Mouse (Mus musculus) c-Kit-positive CD71-positive TER-119-positive erythroid progenitor cells, embryonic 14.5 days (primary cell): ENCODE data around the gene Cfap157.

ENCODE experiments used
- DNase-seq: peaks from one replicate; pipeline ENCODE4 v3.0.0-alpha.2; 2013; ENCODE audit warnings: low spot score

Cfap157 gene

DNA sequence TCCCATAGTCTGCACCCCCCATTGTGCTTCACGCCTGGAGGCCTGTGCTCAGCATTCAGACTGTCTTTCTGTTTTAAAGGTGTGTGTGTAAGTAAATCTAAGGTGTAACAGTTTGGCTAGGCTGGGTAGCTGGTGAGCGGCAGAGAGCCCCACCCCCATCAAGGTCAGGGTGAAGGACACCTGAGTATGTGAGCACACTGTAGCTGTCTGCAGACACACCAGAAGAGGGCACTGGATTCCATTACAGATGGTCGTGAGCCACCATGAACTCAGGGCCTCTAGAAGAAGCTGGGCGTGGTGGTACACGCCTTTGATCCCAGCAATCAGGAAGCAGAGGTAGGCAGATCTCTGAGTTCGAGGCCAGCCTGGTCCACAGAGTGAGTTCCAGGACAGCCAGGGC, 2.5 kb downstream of the Cfap157 start:
- DNase-seq = no peak

- no peak for DNase-seq
These were observed 4.5 kb downstream of the Cfap157 start for GRCm38 (mm10) chr2:32779714-32780113.

DNA sequence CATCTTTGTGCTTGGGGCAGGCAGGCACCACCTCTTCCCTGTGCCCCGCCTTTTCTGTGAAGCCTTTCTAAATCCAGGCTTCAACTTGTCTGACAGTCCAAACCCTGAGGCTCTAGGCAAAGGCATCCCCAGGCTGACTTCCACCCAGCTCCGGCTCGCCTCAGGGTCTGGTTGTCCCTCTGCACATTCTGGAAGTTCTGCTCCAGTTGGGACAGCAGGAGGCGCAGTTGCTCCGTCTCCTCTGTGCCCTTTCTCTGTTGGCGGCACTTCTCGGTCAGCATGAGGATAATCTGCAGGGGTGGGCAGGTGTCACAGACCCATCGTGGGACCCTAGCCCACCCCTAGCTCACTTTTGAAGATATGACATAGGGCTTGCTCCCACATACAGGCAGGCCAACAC, 5.1 kb downstream of the Cfap157 start:
- peak; percentile 16 for DNase-seq

- no peak for DNase-seq
These were observed 6.1 kb downstream of the Cfap157 start for GRCm38 (mm10) chr2:32778081-32778480.

DNA sequence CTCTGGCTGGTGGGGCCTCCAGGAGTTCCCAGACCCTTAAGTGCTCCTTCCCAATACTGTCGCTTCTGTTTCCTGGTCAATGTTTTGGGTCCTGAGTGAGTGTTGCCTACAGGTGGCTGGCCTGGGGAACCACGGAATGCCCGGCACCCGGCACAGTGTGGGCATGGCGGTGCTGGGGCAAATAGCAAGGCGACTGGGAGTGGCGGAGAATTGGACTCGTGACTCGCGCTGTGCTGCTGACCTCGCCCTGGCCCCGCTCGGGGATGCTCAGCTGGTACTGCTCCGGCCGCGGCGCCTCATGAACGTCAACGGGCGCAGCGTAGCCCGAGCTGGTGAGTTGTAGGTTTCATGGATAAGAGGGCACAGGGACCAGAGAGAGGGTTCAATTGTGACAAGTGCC, 8.0 kb downstream of the Cfap157 start:
- DNase-seq = no peak

GRCm38 (mm10) chr2:32775359-32776074, 8.7 kb downstream of the Cfap157 start, which contains the start of the genes Ttc16 and Ptrh1:
Gene Ttc16 (minus strand): TSS chr2:32775633.
Gene Ptrh1 (plus strand): TSS chr2:32775786.
- peak; percentile 96 for DNase-seq

DNA sequence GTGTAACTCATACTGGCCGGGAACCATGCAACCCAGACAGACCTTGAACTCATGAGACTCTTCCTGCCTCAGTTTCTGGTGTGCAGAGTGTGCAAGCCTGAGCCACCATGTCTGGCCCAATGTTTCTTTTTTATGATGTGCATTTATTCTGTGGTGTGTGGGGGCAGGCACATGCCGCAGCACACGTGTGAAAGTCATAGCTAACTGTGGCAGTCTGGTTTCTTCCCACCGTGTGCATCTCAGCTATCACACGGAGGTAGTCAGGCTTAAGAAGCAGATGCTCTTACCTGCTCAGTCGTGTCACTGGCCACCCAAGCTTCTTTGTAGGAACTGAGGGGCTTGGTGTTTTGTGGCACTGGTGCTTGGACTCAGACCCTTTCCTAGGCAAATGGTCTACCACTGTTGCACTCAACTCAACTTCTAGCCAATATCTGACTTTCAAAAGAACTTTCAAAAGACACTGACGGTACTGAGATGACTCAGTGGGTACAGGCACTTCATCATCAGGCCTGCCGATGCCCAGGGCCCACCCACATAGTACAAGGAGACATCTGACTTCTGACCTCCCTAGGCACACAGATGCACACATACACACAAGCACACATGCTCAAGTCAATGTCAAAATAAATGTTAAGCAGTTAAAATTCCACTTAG, 11.5 kb downstream of the Cfap157 start:
- DNase-seq = no peak

- no peak for DNase-seq
These were observed 12.3 kb downstream of the Cfap157 start for GRCm38 (mm10) chr2:32771886-32772285.

GRCm38 (mm10) chr2:32769327-32770085, 14.7 kb downstream of the Cfap157 start:
- DNase-seq = no peak

- no peak for DNase-seq
These were observed 15.5 kb downstream of the Cfap157 start for GRCm38 (mm10) chr2:32768661-32769285.

DNA sequence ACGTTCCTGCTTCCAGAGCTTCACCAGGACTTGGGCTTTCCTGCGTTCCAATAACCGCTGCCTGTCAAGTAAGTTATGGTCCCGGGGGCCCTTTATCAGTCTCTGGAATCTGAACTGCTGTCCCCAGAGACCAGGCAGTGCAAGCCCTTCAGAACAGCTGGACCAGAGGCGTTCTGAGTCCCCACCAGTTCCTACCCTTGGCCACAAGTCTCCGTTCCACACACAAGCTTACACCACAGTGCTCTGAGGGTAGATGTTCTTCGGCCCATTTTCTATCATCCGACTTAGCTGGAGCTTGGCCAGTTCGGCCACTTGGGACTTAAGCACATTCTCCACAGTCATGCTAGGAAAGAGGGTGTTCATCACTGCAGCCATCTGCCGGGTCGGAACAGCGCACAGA, 17.0 kb downstream of the Cfap157 start:
- no peak for DNase-seq

DNA sequence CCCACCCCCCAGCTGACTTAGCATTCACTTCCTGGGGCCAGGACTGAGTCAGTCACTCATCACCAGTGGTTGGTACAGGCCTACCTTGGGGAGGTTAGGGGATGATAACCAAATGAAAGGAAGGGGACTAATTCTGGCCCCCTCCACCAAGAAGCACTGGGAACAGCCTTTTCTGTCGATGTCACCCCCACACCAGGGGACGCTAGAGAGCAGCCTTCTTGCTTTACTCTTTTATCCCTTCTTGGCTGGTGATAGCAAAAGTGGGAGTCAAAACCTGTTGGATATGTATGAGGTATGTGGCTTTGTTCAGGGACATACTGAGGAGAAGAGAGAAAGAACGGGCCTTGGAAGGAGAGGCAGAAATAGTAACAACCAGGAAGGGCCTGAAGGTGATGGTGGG, 20.9 kb downstream of the Cfap157 start:
- DNase-seq = no peak

DNA sequence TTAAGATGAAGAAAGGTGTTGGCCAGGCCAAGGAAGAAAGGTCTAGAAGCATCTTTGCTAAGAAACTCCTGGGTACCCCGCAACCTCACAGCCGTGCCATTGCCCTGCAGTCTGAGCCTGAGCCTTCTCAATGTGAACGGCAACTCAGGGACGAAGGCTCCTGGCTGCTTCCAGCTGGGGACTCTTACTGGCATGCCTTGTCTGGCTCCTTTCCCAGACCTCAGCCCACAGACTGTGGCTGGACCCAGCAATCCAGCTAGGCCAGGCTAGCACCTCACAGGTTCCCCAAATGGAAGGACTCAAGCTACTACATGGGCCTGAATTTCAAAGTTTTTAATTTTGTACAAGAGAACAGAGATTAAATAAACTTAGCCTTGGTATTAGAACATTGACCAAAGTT, 22.4 kb downstream of the Cfap157 start:
- DNase-seq = no peak

DNA sequence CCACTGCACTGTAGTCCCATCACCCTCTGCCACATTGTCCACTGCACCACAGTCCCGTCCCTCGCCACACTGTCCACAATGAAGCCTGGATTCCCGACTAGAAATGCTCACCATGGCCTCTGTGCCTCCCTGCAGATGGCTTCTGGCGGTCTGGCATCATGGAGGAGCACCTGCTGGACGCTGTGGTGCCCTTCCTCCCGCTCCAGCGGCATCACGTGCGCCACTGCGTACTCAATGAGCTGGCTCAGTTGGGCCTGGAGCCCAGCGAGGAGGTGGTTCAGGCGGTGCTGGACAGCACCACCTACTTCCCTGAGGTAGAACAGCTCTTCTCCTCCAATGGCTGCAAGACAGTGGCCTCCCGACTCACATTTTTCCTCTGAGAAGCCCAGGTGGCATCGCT, 22.9 kb downstream of the Cfap157 start:
- DNase-seq = no peak

GRCm38 (mm10) chr2:32759001-32759400, 25.2 kb downstream of the Cfap157 start:
- no peak for DNase-seq

DNA sequence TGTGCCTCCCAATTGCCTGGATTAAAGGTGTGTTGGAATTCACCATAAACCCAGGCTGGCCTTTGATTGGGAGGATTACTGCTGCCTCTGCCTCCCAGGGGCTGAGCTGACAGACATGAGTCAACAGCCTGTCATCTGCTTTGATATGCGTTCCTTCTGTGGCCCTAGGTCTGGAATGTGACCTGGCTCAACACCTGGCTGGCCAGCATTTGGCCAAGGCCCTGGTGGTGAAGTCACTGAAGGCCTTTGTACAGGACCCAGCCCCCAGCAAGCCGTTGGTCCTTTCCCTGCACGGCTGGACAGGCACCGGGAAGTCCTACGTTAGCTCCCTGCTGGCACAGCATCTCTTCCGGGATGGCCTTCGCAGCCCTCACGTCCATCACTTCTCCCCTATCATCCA, 25.7 kb downstream of the Cfap157 start:
- DNase-seq = no peak

GRCm38 (mm10) chr2:32757056-32757845, 27.0 kb downstream of the Cfap157 start, which contains the start of gene Tor2a:
Gene Tor2a (plus strand): TSS chr2:32757234.
- DNase-seq = peak; percentile 95

GRCm38 (mm10) chr2:32756674-32757055, 27.6 kb downstream of the Cfap157 start:
- no peak for DNase-seq

DNA sequence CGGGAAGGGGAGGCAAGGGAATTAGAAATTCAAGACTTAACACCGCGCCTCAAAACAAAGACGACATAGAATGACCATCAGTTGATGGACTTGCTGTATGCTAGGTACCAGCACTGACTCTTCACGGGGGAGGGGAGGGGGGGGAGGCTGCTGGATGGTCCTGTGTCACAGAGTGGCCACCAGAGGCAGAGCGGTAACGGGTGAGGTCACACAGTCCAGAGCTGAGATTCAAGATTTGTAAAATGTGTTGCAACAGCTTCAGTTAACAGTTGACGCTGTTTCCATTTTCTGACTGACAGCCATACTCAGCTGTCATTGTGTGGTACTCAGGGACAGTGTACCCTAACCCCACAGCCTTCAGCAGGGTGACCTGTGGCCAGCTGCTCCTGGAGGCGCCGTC, 32.0 kb downstream of the Cfap157 start:
- no peak for DNase-seq

DNA sequence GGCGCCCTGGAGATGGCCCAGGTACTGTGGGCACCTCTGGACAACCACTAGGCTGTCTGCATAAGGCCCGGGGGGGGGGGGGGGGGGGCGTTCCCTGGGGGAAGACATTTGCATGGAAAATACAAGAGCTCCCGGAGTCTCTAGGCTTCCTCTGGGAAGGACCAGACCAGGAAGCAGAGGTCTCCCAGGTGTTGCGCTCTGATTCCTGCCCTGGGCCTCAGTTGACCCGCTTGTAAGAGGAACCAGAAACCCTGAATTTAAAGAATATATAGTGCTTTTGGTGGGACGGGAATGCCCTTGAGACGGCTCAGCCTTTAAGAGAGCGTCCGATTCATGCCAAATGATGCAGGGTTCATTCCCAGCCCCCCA, 32.6 kb downstream of the Cfap157 start:
- no peak for DNase-seq

DNA sequence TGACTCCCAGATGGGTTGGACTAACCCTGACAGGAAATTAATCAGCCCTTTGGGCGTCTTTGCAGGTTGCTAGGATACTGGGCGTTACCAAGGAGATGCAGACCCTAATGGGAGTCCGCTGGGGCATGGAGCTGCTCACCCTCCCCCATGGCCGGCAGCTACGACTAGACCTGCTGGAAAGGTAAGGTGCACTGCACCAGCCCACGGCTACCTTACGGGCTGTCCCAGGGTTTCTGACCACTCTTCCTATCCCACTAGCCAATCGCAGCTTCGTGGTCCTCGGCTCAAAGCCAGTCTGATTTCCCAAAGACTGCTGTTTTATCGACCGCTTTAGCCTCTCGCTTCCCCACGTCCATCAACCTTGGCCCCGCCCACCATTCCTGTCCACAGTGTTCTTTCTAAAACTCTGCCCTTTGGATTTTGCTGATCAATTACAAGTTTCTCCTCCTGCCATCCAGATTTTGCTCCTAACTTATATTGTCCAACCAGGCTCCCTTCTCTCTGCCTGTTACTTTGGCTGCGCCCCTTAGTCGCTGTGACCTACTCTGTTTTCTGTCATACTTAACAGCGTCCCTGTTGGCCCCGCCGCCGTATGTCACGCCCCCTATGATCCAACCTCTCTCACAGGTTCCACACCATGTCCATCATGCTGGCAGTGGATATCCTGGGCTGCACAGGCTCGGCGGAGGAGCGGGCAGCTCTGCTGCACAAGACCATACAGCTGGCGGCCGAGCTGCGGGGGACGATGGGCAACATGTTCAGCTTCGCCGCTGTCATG, 33.2 kb downstream of the Cfap157 start:
- no peak for DNase-seq
